Mouse (Mus musculus): Measurements from ENCODE around the gene Usp11.
"Not testable (repeated sequence)": the region's sequence is repeated elsewhere in the genome, so short reads cannot be mapped to it uniquely, and the experiment has no call there.

- TF ChIP-seq POLR2A, CTCF (IDR thresholded peaks at IDR 0.05; ENCODE audit: insufficient read depth, low read depth, low read length): not testable (repeated sequence)
Observed at GRCm38 (mm10) chrX:20730048-20730447, 26.3 kb downstream of the Usp11 start.

Data from olfactory bulb, adult 2 months (tissue).